Mouse (Mus musculus) hindbrain, embryonic 10.5 days (tissue): ENCODE data around the gene Gm21854. TPM values are rescaled to one million over a fixed set of nuclear protein-coding genes. Genes with fewer than 3 reads are reported as not detected.
"Not testable (repeated sequence)": the region's sequence is repeated elsewhere in the genome, so short reads cannot be mapped to it uniquely, and the experiment has no call there.

Experiments used
- DNase-seq: peaks from one replicate; pipeline ENCODE4 v3.0.0-alpha.2; 2017; ENCODE audit warnings: low spot score
- H3K27ac ChIP-seq: fragments of 300-500 bp; sonication (generic); 2 replicates; pipeline ENCODE4 v1.5.1; 2016; ENCODE audit warnings: mild to moderate bottlenecking, moderate library complexity
- H3K27me3 ChIP-seq: fragments of 300-500 bp; sonication (generic); 2 replicates; pipeline ENCODE4 v1.6.1; 2016; ENCODE audit warnings: mild to moderate bottlenecking; ENCODE audit not compliant: poor library complexity, insufficient read depth, severe bottlenecking
- H3K36me3 ChIP-seq: fragments of 300-500 bp; sonication (generic); 2 replicates; pipeline ENCODE4 v1.6.1; 2016; ENCODE audit warnings: mild to moderate bottlenecking, moderate library complexity
- H3K4me1 ChIP-seq: fragments of 300-500 bp; sonication (generic); replicated peaks from 2 replicates; pipeline ENCODE4 v1.6.1; 2016; ENCODE audit warnings: mild to moderate bottlenecking
- H3K4me3 ChIP-seq: fragments of 300-500 bp; sonication (generic); 2 replicates; pipeline ENCODE4 v1.5.1; 2016; ENCODE audit warnings: mild to moderate bottlenecking, moderate library complexity
- H3K9me3 ChIP-seq: fragments of 300-500 bp; sonication (generic); 2 replicates; pipeline ENCODE4 v1.6.1; 2016; ENCODE audit warnings: mild to moderate bottlenecking, moderate library complexity
- polyA plus RNA-seq: library from polyadenylated mRNA; unstranded; fragments of >200 nt; fragmentation: Nextera tagmentation; extraction: Ambion mirVana; gene quantifications from 2 replicates; pipeline ENCODE4 v1.2.1, GENCODE M21; 2016

The Gm21854 gene
- polyA plus RNA-seq: not detected in 2 replicates

DNA sequence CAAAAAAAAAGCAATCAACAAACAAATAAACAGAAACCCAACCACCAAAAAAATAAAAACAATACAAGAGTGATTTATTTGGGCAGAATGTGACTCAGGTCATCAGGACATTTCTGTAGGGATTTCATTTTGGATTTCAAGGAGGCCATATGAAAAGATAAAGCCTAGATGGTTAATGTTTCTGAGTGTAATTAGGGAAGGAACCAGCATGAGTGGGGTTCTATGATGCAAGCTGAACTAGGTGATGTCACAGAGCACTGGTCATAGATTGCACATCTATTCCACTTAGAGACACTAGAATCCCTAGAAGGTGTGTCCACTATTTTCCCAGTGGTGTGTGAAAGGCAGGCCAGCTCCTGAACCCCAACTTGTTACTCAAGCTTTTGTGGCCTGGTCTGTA is at the start of gene Gm21854:
TSS of gene Gm21854 (plus strand) at position 301 of the 400 bp plus-strand sequence.
- not testable (repeated sequence) for H3K4me1 ChIP-seq, H3K9me3 ChIP-seq, DNase-seq, H3K36me3 ChIP-seq, H3K27me3 ChIP-seq, H3K27ac ChIP-seq, H3K4me3 ChIP-seq

Other genes starting within 250 kb of the Gm21854 start
- gene Gm20914, start 69.0 kb downstream of the Gm21854 start, polyA plus RNA-seq: not detected in 2 replicates
- not detected in 2 replicates for gene Gm28171, start 136.4 kb downstream of the Gm21854 start, polyA plus RNA-seq